Mouse (Mus musculus) thymus, postnatal 25 days (tissue): ENCODE measurements around the gene Olfr382.
"Not testable (repeated sequence)": the region's sequence is repeated elsewhere in the genome, so short reads cannot be mapped to it uniquely, and the experiment has no call there.

Experiments used
- DNase-seq: peaks from one replicate; pipeline ENCODE4 v3.0.0; 2022

Olfr382 gene

GRCm38 (mm10) chr11:73517097-73517496 is at the start of gene Olfr382:
Gene Olfr382 (minus strand): TSS chr11:73517197.
- DNase-seq: no peak

GRCm38 (mm10) chr11:73528971-73529370 is 12.0 kb upstream of the Olfr382 start:
- not testable (repeated sequence) for DNase-seq

DNA sequence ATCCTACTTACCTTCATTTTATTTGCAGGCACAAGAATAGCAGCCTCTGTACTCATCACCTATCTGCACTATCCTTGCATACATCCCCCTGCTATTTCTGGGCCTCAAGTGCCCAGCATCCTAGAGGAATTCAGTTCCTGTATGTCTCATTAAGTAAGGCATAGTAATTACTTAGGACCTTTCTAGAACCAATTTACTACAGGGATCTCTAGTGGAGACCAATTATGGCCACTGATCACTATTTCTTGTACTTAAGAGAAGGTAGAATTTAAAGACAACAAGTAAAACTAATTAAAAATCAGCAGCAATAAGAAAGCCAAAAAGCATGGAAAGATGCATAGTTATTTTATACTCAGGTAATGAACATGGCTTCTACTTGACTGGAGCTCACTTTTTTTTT is 25.5 kb downstream of the Olfr382 start, which contains the start of gene Olfr381:
Gene Olfr381, minus strand, starts transcription at position 101 of the 400 bp plus-strand sequence.
- DNase-seq: no peak
